Mouse (Mus musculus) MEL (cell line): Measurements from ENCODE around the gene Fgf22. TPM values are rescaled to one million over a fixed set of nuclear protein-coding genes. Genes with fewer than 3 reads are reported as not detected.

ENCODE experiments used
- DNase-seq: peaks from one replicate; pipeline ENCODE4 v3.0.0; 2011; ENCODE audit warnings: low read depth, low spot score
- H3K27ac ChIP-seq: 2 replicates; pipeline ENCODE4 v1.5.1; 2012; ENCODE audit warnings: low read depth, mild to moderate bottlenecking, control low read depth, low read length, moderate library complexity; ENCODE audit not compliant: control insufficient read depth
- H3K27me3 ChIP-seq, 2 experiments: fragments of 150-350 bp in 1 of 2; sonication (generic) in 1 of 2; 2 replicates each; pipeline ENCODE4 v1.6.1; 2012; ENCODE audit warnings: low read length in 2 of 2, mild to moderate bottlenecking in 2 of 2, improper control_type of control experiment in 1 of 2, moderate library complexity in 1 of 2; ENCODE audit not compliant: insufficient read depth in 2 of 2, control insufficient read depth in 1 of 2
- H3K36me3 ChIP-seq, 2 experiments: 2 replicates each; pipeline ENCODE4 v1.6.1; 2012 to 2014; ENCODE audit warnings: low read length in 2 of 2, improper control_type of control experiment in 1 of 2, inconsistent platforms in 1 of 2, mild to moderate bottlenecking in 1 of 2; ENCODE audit not compliant: insufficient read depth in 2 of 2, control insufficient read depth in 1 of 2
- H3K4me1 ChIP-seq, 2 experiments: fragments of 150-350 bp in 1 of 2; sonication (generic) in 1 of 2; 2 replicates each; pipeline ENCODE4 v1.6.1; 2012; ENCODE audit warnings: low read length in 2 of 2, improper control_type of control experiment in 1 of 2, mild to moderate bottlenecking in 1 of 2; ENCODE audit not compliant: insufficient read depth in 2 of 2, control insufficient read depth in 1 of 2
- H3K4me3 ChIP-seq, 2 experiments: fragments of 150-350 bp in 1 of 2; sonication (generic) in 1 of 2; 2 replicates each; pipeline ENCODE4 v1.5.1; 2012; ENCODE audit warnings: low read depth in 2 of 2, low read length in 2 of 2, mild to moderate bottlenecking in 2 of 2, moderate library complexity in 2 of 2, control low read depth in 1 of 2, improper control_type of control experiment in 1 of 2; ENCODE audit not compliant: control insufficient read depth in 1 of 2, insufficient read depth in 1 of 2
- H3K79me2 ChIP-seq: 2 replicates; pipeline ENCODE4 v1.6.1; 2012; ENCODE audit warnings: mild to moderate bottlenecking, low read length, moderate library complexity; ENCODE audit not compliant: control insufficient read depth, poor library complexity, insufficient read depth
- H3K9ac ChIP-seq: 2 replicates; pipeline ENCODE4 v1.6.1; 2012; ENCODE audit warnings: low read depth, mild to moderate bottlenecking, control low read depth, low read length, moderate library complexity; ENCODE audit not compliant: control insufficient read depth, poor library complexity, severe bottlenecking
- H3K9me3 ChIP-seq: fragments of 150-350 bp; sonication (generic); replicated peaks from 2 replicates; pipeline ENCODE4 v1.6.1; 2012; ENCODE audit warnings: mild to moderate bottlenecking, low read length, improper control_type of control experiment, moderate library complexity; ENCODE audit not compliant: insufficient read depth
- BHLHE40 ChIP-seq: IDR thresholded peaks from 2 replicates; pipeline ENCODE4 v1.6.1; 2012; ENCODE audit warnings: low read depth, mild to moderate bottlenecking, inconsistent platforms, low read length, improper control_type of control experiment, borderline replicate concordance
- CHD1 ChIP-seq: IDR thresholded peaks from 2 replicates; pipeline ENCODE4 v1.6.1; 2012; ENCODE audit warnings: low read depth, mild to moderate bottlenecking, inconsistent platforms, low read length, improper control_type of control experiment
- CTCF ChIP-seq, 3 experiments: IDR thresholded peaks in 2 of 3; conservative IDR thresholded peaks in 1 of 3; 2 replicates each; pipeline ENCODE4 v1.5.1; 2011 to 2012; ENCODE audit warnings: low read length in 3 of 3, low read depth in 2 of 3, mild to moderate bottlenecking in 2 of 3, improper control_type of control experiment in 1 of 3, inconsistent platforms in 1 of 3, mixed read lengths in 1 of 3, moderate library complexity in 1 of 3; ENCODE audit not compliant: control insufficient read depth in 1 of 3, insufficient read depth in 1 of 3, poor library complexity in 1 of 3, severe bottlenecking in 1 of 3
- ETS1 ChIP-seq: IDR thresholded peaks from 2 replicates; pipeline ENCODE4 v1.6.1; 2012; ENCODE audit warnings: low read depth, mild to moderate bottlenecking, inconsistent platforms, low read length, improper control_type of control experiment, moderate library complexity
- GATA1 ChIP-seq: IDR thresholded peaks from 2 replicates; pipeline ENCODE4 v1.6.1; 2011; ENCODE audit warnings: low read depth, low read length, improper control_type of control experiment
- HCFC1 ChIP-seq: IDR thresholded peaks from 2 replicates; pipeline ENCODE4 v1.6.1; 2012; ENCODE audit warnings: low read depth, mild to moderate bottlenecking, inconsistent platforms, low read length, improper control_type of control experiment, moderate library complexity
- JUND ChIP-seq: IDR thresholded peaks from 2 replicates; pipeline ENCODE4 v1.6.1; 2011; ENCODE audit warnings: low read depth, mild to moderate bottlenecking, improper control_type of control experiment, low read length
- KAT2A ChIP-seq: conservative IDR thresholded peaks from 2 replicates; pipeline ENCODE4 v1.6.1; 2012; ENCODE audit warnings: low read depth, low read length, improper control_type of control experiment, inconsistent platforms
- MAX ChIP-seq: IDR thresholded peaks from 2 replicates; pipeline ENCODE4 v1.6.1; 2011; ENCODE audit warnings: low read length, improper control_type of control experiment
- MXI1 ChIP-seq: IDR thresholded peaks from 2 replicates; pipeline ENCODE4 v1.6.1; 2011; ENCODE audit warnings: mild to moderate bottlenecking, low read depth, low read length, improper control_type of control experiment
- MYC ChIP-seq: IDR thresholded peaks from 2 replicates; pipeline ENCODE4 v1.6.1; 2011; ENCODE audit warnings: low read depth, mild to moderate bottlenecking, low read length, improper control_type of control experiment, moderate library complexity
- NELFE ChIP-seq: IDR thresholded peaks from 2 replicates; pipeline ENCODE4 v1.6.1; 2011; ENCODE audit warnings: low read depth, low read length, improper control_type of control experiment
- NRF1 ChIP-seq: IDR thresholded peaks from 2 replicates; pipeline ENCODE4 v1.6.1; 2014; ENCODE audit warnings: low read depth, mild to moderate bottlenecking, inconsistent platforms, low read length, improper control_type of control experiment, moderate library complexity; ENCODE audit not compliant: poor library complexity, insufficient read depth, severe bottlenecking
- POLR2A ChIP-seq, 2 experiments: IDR thresholded peaks; 2 replicates each; pipeline ENCODE4 v1.6.1; 2011 to 2012; ENCODE audit warnings: low read length in 2 of 2, mild to moderate bottlenecking in 2 of 2, control low read depth in 1 of 2, improper control_type of control experiment in 1 of 2, low read depth in 1 of 2, moderate library complexity in 1 of 2; ENCODE audit not compliant: control insufficient read depth in 1 of 2, insufficient read depth in 1 of 2, poor library complexity in 1 of 2
- POLR2AphosphoS5 ChIP-seq: IDR thresholded peaks from 2 replicates; pipeline ENCODE4 v1.6.1; 2012; ENCODE audit warnings: low read depth, borderline replicate concordance, mild to moderate bottlenecking, inconsistent platforms, low read length, moderate library complexity, mixed read lengths
- RAD21 ChIP-seq: IDR thresholded peaks from 2 replicates; pipeline ENCODE4 v1.6.1; 2011; ENCODE audit warnings: mild to moderate bottlenecking, low read depth, low read length, improper control_type of control experiment
- RCOR1 ChIP-seq: IDR thresholded peaks from 2 replicates; pipeline ENCODE4 v1.6.1; 2012; ENCODE audit warnings: low read depth, mild to moderate bottlenecking, inconsistent platforms, low read length, improper control_type of control experiment
- SIN3A ChIP-seq: IDR thresholded peaks from 2 replicates; pipeline ENCODE4 v1.6.1; 2012; ENCODE audit warnings: low read length, improper control_type of control experiment, inconsistent platforms
- SMC3 ChIP-seq: IDR thresholded peaks from 2 replicates; pipeline ENCODE4 v1.6.1; 2011; ENCODE audit warnings: low read depth, low read length, improper control_type of control experiment
- TCF12 ChIP-seq: IDR thresholded peaks from 2 replicates; pipeline ENCODE4 v1.6.1; 2014; ENCODE audit warnings: low read depth, mild to moderate bottlenecking, inconsistent platforms, low read length, improper control_type of control experiment, moderate library complexity
- UBTF ChIP-seq: IDR thresholded peaks from 2 replicates; pipeline ENCODE4 v1.6.1; 2012; ENCODE audit warnings: low read depth, mild to moderate bottlenecking, inconsistent platforms, low read length, improper control_type of control experiment, moderate library complexity, borderline replicate concordance; ENCODE audit not compliant: insufficient read depth
- USF1 ChIP-seq: IDR thresholded peaks from 2 replicates; pipeline ENCODE4 v1.6.1; 2014; ENCODE audit warnings: low read depth, mild to moderate bottlenecking, inconsistent platforms, low read length, improper control_type of control experiment, moderate library complexity
- USF2 ChIP-seq, 2 experiments: IDR thresholded peaks; 2 replicates each; pipeline ENCODE4 v1.6.1; 2011 to 2012; ENCODE audit warnings: improper control_type of control experiment in 2 of 2, low read length in 2 of 2, borderline replicate concordance in 1 of 2, inconsistent platforms in 1 of 2, low read depth in 1 of 2, mild to moderate bottlenecking in 1 of 2; ENCODE audit not compliant: insufficient read depth in 1 of 2
- ZC3H11A ChIP-seq: IDR thresholded peaks from 2 replicates; pipeline ENCODE4 v1.6.1; 2012; ENCODE audit warnings: low read depth, mild to moderate bottlenecking, inconsistent platforms, low read length, improper control_type of control experiment
- ZKSCAN1 ChIP-seq: IDR thresholded peaks from 2 replicates; pipeline ENCODE4 v1.6.1; 2012; ENCODE audit warnings: low read depth, mild to moderate bottlenecking, inconsistent platforms, low read length, improper control_type of control experiment, moderate library complexity
- polyA plus RNA-seq, 2 experiments: library from polyadenylated mRNA; stranded (reverse) in 1 of 2; unstranded in 1 of 2; fragments of >175 nt in 1 of 2; fragments of >200 nt in 1 of 2; gene quantifications; 2 replicates each; pipeline versions ENCODE4 v1.2.1 to v1.2.4; 2012; ENCODE audit warnings: low replicate concordance in 2 of 2, low read depth in 1 of 2; ENCODE audit not compliant: insufficient read length in 2 of 2, insufficient read depth in 1 of 2, missing spikeins in 1 of 2
- total RNA-seq: library from RNA; depleted of rRNA; stranded (reverse); fragments of 300-350 nt; gene quantifications from 2 replicates; pipeline ENCODE4 v1.2.3, GENCODE M21; 2012

The Fgf22 gene
- total and polyA plus RNA-seq, 3 experiments: 0.15 to 0.33 TPM; not detected in 1

DNA sequence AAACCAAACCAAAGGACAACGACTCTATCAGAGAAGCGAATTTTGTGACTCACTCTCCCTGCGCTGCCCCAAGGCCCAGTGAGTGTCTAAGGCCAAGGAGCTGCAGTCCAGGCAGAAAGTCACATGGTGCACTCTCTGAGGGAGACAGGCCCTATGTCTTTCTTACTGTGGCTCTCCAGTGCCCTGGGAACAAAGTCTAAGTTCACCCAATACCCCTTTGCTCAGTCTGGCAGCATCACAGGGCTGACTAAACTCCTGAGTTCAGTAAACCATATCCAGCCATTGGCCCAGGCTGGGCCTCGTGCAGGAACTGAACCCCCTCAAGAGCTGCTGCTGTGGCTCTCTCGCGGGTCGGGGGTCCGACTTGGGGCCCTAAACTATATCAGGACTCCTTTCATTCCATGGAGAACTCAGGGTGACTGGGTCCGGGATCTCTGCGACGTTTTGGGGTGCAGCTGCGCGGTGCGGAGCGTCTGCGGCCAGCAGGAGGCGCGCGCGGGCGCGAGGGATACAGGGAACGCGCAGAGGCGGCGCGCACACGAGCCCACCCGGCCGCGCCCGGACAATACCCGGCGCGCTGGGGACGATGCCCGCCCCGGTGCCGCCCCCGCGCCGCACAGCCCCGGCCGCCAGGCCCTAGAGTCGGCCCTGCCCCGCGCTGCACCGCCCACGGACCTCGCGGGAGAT is 38.3 kb downstream of the Fgf22 start, which contains the start of gene Palm:
TSS of gene Palm (plus strand) at position 522 of the 687 bp plus-strand sequence.
- peaks cover 4 to 27% of the 10 kb centered on the region in 2 experiments for H3K4me1 ChIP-seq
- TF ChIP-seq TCF12: no peak
- TF ChIP-seq NELFE: peak; percentile 45; the same call in 1 of the 2 replicates
- no peak for TF ChIP-seq UBTF
- no peak for TF ChIP-seq JUND
- no peak for TF ChIP-seq POLR2AphosphoS5
- TF ChIP-seq CTCF (IDR thresholded peaks at IDR 0.05 in 2 of 3, conservative IDR thresholded peaks at IDR 0.05 in 1 of 3; ENCODE audit: control insufficient read depth in 1 of 3, insufficient read depth in 1 of 3, low read depth in 2 of 3, low read length in 3 of 3, poor library complexity in 1 of 3, severe bottlenecking in 1 of 3): peak; percentile 71 to 91 (median 82); a peak in 5 of 6 replicates
- peak; percentile 60; the same call in 1 of the 2 replicates for TF ChIP-seq NRF1
- TF ChIP-seq CHD1: no peak
- no peak for TF ChIP-seq ZC3H11A
- TF ChIP-seq MYC: no peak
- TF ChIP-seq ZKSCAN1: no peak
- TF ChIP-seq MAX: no peak; the same call in 1 of the 2 replicates
- TF ChIP-seq ETS1: 0 out of 2 replicates have a peak, but pooled peaks have one; percentile 10
- TF ChIP-seq SMC3: peak; percentile 77
- peak; percentile 56 for TF ChIP-seq SIN3A
- TF ChIP-seq RCOR1: no peak
- TF ChIP-seq HCFC1: peak; percentile 32; the same call in 1 of the 2 replicates
- no peak for TF ChIP-seq BHLHE40
- no peak for TF ChIP-seq GATA1
- TF ChIP-seq USF2 (IDR thresholded peaks at IDR 0.05; ENCODE audit: borderline replicate concordance in 1 of 2, insufficient read depth in 1 of 2, low read depth in 1 of 2, low read length in 2 of 2): no peak
- peak; percentile 11; the same call in 1 of the 2 replicates for TF ChIP-seq USF1
- no peak for TF ChIP-seq KAT2A
- peak; percentile 26; the same call in 1 of the 2 replicates for TF ChIP-seq MXI1
- peak in 1 of 2 experiments; percentile 50; a peak in 2 of 4 replicates for TF ChIP-seq POLR2A (IDR thresholded peaks at IDR 0.05; ENCODE audit: control insufficient read depth in 1 of 2, insufficient read depth in 1 of 2, low read depth in 1 of 2, low read length in 2 of 2, poor library complexity in 1 of 2)
- peak; percentile 29 for TF ChIP-seq RAD21
- no peaks in the 10 kb centered on the region for H3K9me3 ChIP-seq
- peak within 1 kb of the TSS; percentile 82 for H3K9ac ChIP-seq
- no peaks in the 10 kb centered on the region for H3K27me3 ChIP-seq
- peaks cover 0 to 8% of the 10 kb centered on the region in 2 experiments; a peak in 1 of 4 replicates for H3K36me3 ChIP-seq
- peak within 1 kb of the TSS; percentile 64 to 78 for H3K4me3 ChIP-seq
- peak; percentile 80 for DNase-seq
- no peaks in the 10 kb centered on the region for H3K79me2 ChIP-seq
- H3K27ac ChIP-seq: no peak within 1 kb of the TSS
